Comparison of ENCODE assay signal across 8 mouse cellular contexts in genomic region chr4:63213907-63214621, GRCm38 (mm10). TPM values are rescaled to one million over a fixed set of nuclear protein-coding genes. Genes with fewer than 3 reads are reported as not detected.
DNase-seq lines count a peak whose midpoint lies in the region; ATAC-seq lines count a peak whose summit lies in the region.

Gene Col27a1, plus strand, starts transcription at chr4:63214004.

- WGBS in heart, embryonic 11.5 days (ENCODE audit: insufficient replicate concordance): under 1% methylated on average over 61 of the region's 61 CpGs
- under 1% methylated on average over 61 of the region's 61 CpGs for WGBS in forebrain, embryonic 11.5 days
- under 1% methylated on average over 58 of the region's 61 CpGs for WGBS in limb, embryonic 13.5 days
- under 1% methylated on average over 61 of the region's 61 CpGs for WGBS in neural tube, embryonic 15.5 days

- H3K36me3 ChIP-seq in heart, embryonic 11.5 days (ENCODE audit: control insufficient read depth, insufficient read depth, low read length): no peaks in the 10 kb centered on the region
- H3K36me3 ChIP-seq in forebrain, embryonic 11.5 days (ENCODE audit: control insufficient read depth, insufficient read depth, low read length): no peaks in the 10 kb centered on the region
- H3K36me3 ChIP-seq in limb, embryonic 13.5 days: peaks cover under 1% of the 10 kb centered on the region
- H3K36me3 ChIP-seq in neural tube, embryonic 15.5 days: no peaks in the 10 kb centered on the region

- peak within 1 kb of the TSS; percentile 43 for H3K9ac ChIP-seq in heart, embryonic 11.5 days (ENCODE audit: low read depth, low read length)
- H3K9ac ChIP-seq in forebrain, embryonic 11.5 days (ENCODE audit: low read length): peak within 1 kb of the TSS; percentile 27
- H3K9ac ChIP-seq in limb, embryonic 13.5 days: peak within 1 kb of the TSS; percentile 96
- peak within 1 kb of the TSS; percentile 33 for H3K9ac ChIP-seq in neural tube, embryonic 15.5 days (replicated peaks)

- peak within 1 kb of the TSS; percentile 99 for H3K4me2 ChIP-seq in heart, embryonic 11.5 days
- H3K4me2 ChIP-seq in forebrain, embryonic 11.5 days (ENCODE audit: low read depth, low read length, severe bottlenecking): peak within 1 kb of the TSS; percentile 100
- H3K4me2 ChIP-seq in limb, embryonic 13.5 days (replicated peaks): peak within 1 kb of the TSS; percentile 97
- H3K4me2 ChIP-seq in neural tube, embryonic 15.5 days: peak within 1 kb of the TSS; percentile 100

- DNase-seq in heart, postnatal 4 days: no peak
- DNase-seq in NIH3T3 (ENCODE audit: low read depth): peak; percentile 38
- peak; percentile 76 for DNase-seq in forebrain, embryonic 11.5 days (ENCODE audit: low spot score)
- no peak for DNase-seq in gastrocnemius, adult 8-10 months (ENCODE audit: low spot score in 2 of 2)

- no peak for ATAC-seq in heart, embryonic 11.5 days (replicated peaks; ENCODE audit: insufficient number of reproducible peaks, low FRiP score, low TSS enrichment)
- peak; percentile 44 for ATAC-seq in forebrain, embryonic 11.5 days (replicated peaks; ENCODE audit: low FRiP score)
- peak; percentile 49 for ATAC-seq in limb, embryonic 13.5 days (ENCODE audit: low FRiP score, low read depth)
- peak; percentile 29 for ATAC-seq in neural tube, embryonic 15.5 days (ENCODE audit: low FRiP score)
- no peak for ATAC-seq in megakaryocyte, adult 5-6 weeks (ENCODE audit: poor library complexity, severe bottlenecking)

- no peaks in the 10 kb centered on the region for H3K9me3 ChIP-seq in heart, embryonic 11.5 days (replicated peaks; ENCODE audit: control insufficient read depth, low read length)
- no peaks in the 10 kb centered on the region for H3K9me3 ChIP-seq in forebrain, embryonic 11.5 days (ENCODE audit: control insufficient read depth, low read length)
- H3K9me3 ChIP-seq in limb, embryonic 13.5 days: no peaks in the 10 kb centered on the region
- no peaks in the 10 kb centered on the region for H3K9me3 ChIP-seq in neural tube, embryonic 15.5 days (replicated peaks)

- peak within 1 kb of the TSS; percentile 72 for H3K4me3 ChIP-seq in heart, embryonic 11.5 days (ENCODE audit: low read depth, low read length)
- H3K4me3 ChIP-seq in forebrain, embryonic 11.5 days (ENCODE audit: low read depth, low read length): peak within 1 kb of the TSS; percentile 76
- H3K4me3 ChIP-seq in limb, embryonic 13.5 days: peak within 1 kb of the TSS; percentile 93
- H3K4me3 ChIP-seq in neural tube, embryonic 15.5 days (replicated peaks): peak within 1 kb of the TSS; percentile 62

- peaks cover 24% of the 10 kb centered on the region for H3K4me1 ChIP-seq in heart, embryonic 11.5 days (ENCODE audit: control insufficient read depth, insufficient read depth, low read length)
- peaks cover 18% of the 10 kb centered on the region for H3K4me1 ChIP-seq in forebrain, embryonic 11.5 days (replicated peaks; ENCODE audit: control insufficient read depth, insufficient read depth, low read length)
- H3K4me1 ChIP-seq in limb, embryonic 13.5 days: peaks cover 47% of the 10 kb centered on the region
- peaks cover 37% of the 10 kb centered on the region for H3K4me1 ChIP-seq in neural tube, embryonic 15.5 days

- H3K27me3 ChIP-seq in heart, embryonic 11.5 days (ENCODE audit: control insufficient read depth, insufficient read depth, low read length): peaks cover 32% of the 10 kb centered on the region
- H3K27me3 ChIP-seq in forebrain, embryonic 11.5 days (ENCODE audit: control insufficient read depth, insufficient read depth, low read length): peaks cover 24% of the 10 kb centered on the region
- H3K27me3 ChIP-seq in limb, embryonic 13.5 days: peaks cover 7% of the 10 kb centered on the region; the same call in 1 of the 2 replicates
- H3K27me3 ChIP-seq in neural tube, embryonic 15.5 days (replicated peaks): peaks cover 48% of the 10 kb centered on the region

- H3K27ac ChIP-seq in heart, embryonic 11.5 days (ENCODE audit: low read depth, low read length): no peak within 1 kb of the TSS
- H3K27ac ChIP-seq in forebrain, embryonic 11.5 days (ENCODE audit: low read depth, low read length): no peak within 1 kb of the TSS
- H3K27ac ChIP-seq in limb, embryonic 13.5 days: peak within 1 kb of the TSS; percentile 84
- H3K27ac ChIP-seq in neural tube, embryonic 15.5 days (replicated peaks): no peak within 1 kb of the TSS

RNA-seq across cellular contexts. Expression of gene Col27a1, which starts in this region (rescaled TPM):
- polyA plus RNA-seq in heart, embryonic 11.5 days (2014; fragmentation: Nextera tagmentation; extraction: Ambion mirVana): 3.3 and 3.4 TPM in 2 replicates
- total RNA-seq in heart, postnatal 4 days (2021): 1 to 10 TPM; 6.5 TPM
- polyA plus RNA-seq in forebrain, embryonic 11.5 days (2014; fragmentation: Nextera tagmentation; extraction: Ambion mirVana): 3.4 and 3.6 TPM in 2 replicates
- 32.1 and 32.3 TPM in 2 replicates for polyA plus RNA-seq in limb, embryonic 13.5 days (2015; fragmentation: Nextera tagmentation; extraction: Ambion mirVana)
- polyA plus RNA-seq in neural tube, embryonic 15.5 days (2015; fragmentation: Nextera tagmentation; extraction: Ambion mirVana): 2.8 and 4.5 TPM in 2 replicates
- total RNA-seq in gastrocnemius, adult 8-10 months (2022): under 1 TPM; 0.17 to 0.67 (median 0.65) TPM
- total RNA-seq in megakaryocyte, adult 5-6 weeks (2015): 0.23 and 0.42 TPM in 2 replicates
- 0.24 and 0.44 TPM in 2 replicates for total RNA-seq in megakaryocyte, adult 5-6 weeks (2017)

Comparison
In these comparisons a context has a peak if more than half of its experiments do, and no peak if none do; other contexts are left out.
1. RNA of gene Col27a1 (total RNA-seq): 6.5 TPM in heart, postnatal 4 days; 0.17 to 0.67 TPM in gastrocnemius, adult 8-10 months and 0.23 to 0.44 TPM in megakaryocyte, adult 5-6 weeks; every median in the first group is over 4 times any median in the second.
2. ATAC-seq: peak in forebrain, embryonic 11.5 days (single experiment), limb, embryonic 13.5 days (single experiment) and neural tube, embryonic 15.5 days (single experiment); none in heart, embryonic 11.5 days (single experiment) and megakaryocyte, adult 5-6 weeks (single experiment).
3. H3K9ac ChIP-seq: peak in every context shown above with its lines; median percentile 96 in limb, embryonic 13.5 days; 43 in heart, embryonic 11.5 days; 33 in neural tube, embryonic 15.5 days; 27 in forebrain, embryonic 11.5 days.
4. DNase-seq: peak in NIH3T3 (single experiment) and forebrain, embryonic 11.5 days (single experiment); none in heart, postnatal 4 days (single experiment) and gastrocnemius, adult 8-10 months (0 of 2).
5. Peak in every context shown above with its lines, with median percentiles within 50 percentile points of each other: H3K4me2 ChIP-seq and H3K4me3 ChIP-seq.